In the genomic region with DNA sequence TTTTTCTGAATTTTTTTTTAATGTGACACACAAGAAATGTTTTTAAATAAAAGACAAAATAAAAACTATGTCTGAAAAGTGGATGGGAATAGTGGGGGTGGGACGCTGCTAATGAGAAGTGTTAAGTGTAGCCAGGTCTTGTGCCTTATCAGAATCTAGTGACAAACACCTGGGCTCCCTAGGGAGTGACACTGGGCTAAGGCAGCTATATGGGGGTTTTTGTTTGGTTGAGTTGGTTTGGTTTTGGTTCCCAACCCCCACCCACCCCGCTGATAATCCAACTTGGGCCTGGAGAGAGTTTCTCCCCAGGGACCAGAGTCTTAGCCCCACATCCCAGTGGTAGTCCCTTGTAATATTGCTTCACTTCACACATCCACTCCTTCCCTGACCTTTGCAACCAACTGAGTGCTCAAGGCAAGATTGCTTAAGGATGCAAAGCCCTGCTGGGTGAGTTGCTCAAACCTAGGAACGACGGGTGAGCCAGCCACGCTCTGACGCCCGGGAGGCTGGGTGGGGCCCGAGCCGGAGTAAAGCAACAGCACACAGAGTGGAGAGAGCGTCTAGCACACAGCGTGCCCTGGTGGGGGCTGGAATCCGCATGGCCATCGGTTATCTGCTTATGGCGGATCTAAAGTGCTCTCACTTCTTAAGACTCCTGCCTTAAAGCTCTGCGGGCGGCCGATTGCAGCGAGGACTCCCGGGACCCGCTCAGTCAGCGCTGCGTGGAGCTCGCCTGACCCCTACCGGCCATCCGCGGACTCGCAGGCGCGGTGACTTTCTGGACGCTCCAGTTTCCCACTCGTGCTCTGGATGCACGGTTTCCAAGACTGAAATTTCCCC, we compare ENCODE assay signal across 8 mouse cellular contexts. TPM values are rescaled to one million over a fixed set of nuclear protein-coding genes. Genes with fewer than 3 reads are reported as not detected.
DNase-seq lines count a peak whose midpoint lies in the region; ATAC-seq lines count a peak whose summit lies in the region.

No protein-coding gene starts in this region.

- WGBS in forebrain, embryonic 14.5 days, result 2% methylated on average over 32 of the region's 32 CpGs
- WGBS in lung, embryonic 15.5 days, result 2% methylated on average over 32 of the region's 32 CpGs

- H3K36me3 ChIP-seq in forebrain, embryonic 14.5 days (ENCODE audit: control insufficient read depth, insufficient read depth, low read length), result peaks cover under 1% of the 10 kb centered on the region; the same call in 1 of the 2 replicates
- H3K36me3 ChIP-seq in lung, embryonic 15.5 days, result 0 out of 2 replicates have a peak, but pooled peaks cover 4% of the 10 kb centered on the region

- peak overlapping the region; percentile 27 for H3K4me3 ChIP-seq in forebrain, embryonic 14.5 days (ENCODE audit: low read depth, low read length)
- peak overlapping the region; percentile 38 for H3K4me3 ChIP-seq in lung, embryonic 15.5 days

- peak; percentile 87 for ATAC-seq in forebrain, embryonic 14.5 days
- peak; percentile 88 for ATAC-seq in lung, embryonic 15.5 days (ENCODE audit: borderline replicate concordance, extremely low read depth, low FRiP score, low TSS enrichment)

- no peaks in the 10 kb centered on the region for H3K4me1 ChIP-seq in forebrain, embryonic 14.5 days (ENCODE audit: control insufficient read depth, insufficient read depth, low read length)
- peaks cover 8% of the 10 kb centered on the region for H3K4me1 ChIP-seq in lung, embryonic 15.5 days

- H3K27ac ChIP-seq in forebrain, embryonic 14.5 days (ENCODE audit: low read depth, low read length), result no peak overlapping the region
- peak overlapping the region; percentile 42; the same call in 1 of the 2 replicates for H3K27ac ChIP-seq in lung, embryonic 15.5 days

- intact Hi-C loops in heart, postnatal 36 days (cut with DNase I), result loop anchor here (1.0 to 10.0 kb wide), 8 partner anchors 76 to 498 kb away; partner anchors contain the start of gene Eif2ak4

- H3K9ac ChIP-seq in forebrain, embryonic 14.5 days (ENCODE audit: low read length), result peak overlapping the region; percentile 60
- H3K9ac ChIP-seq in lung, embryonic 15.5 days, result peak overlapping the region; percentile 39

- no peaks in the 10 kb centered on the region for H3K9me3 ChIP-seq in forebrain, embryonic 14.5 days (replicated peaks; ENCODE audit: control insufficient read depth, low read length)
- no peaks in the 10 kb centered on the region for H3K9me3 ChIP-seq in lung, embryonic 15.5 days

- DNase-seq in ES-CJ7 (ENCODE audit: low read depth, low spot score), result peak; percentile 71
- peak; percentile 69 for DNase-seq in cerebellum, adult 11-12 months
- DNase-seq in forebrain, embryonic 14.5 days (ENCODE audit: low spot score), result peak; percentile 87
- DNase-seq in heart, postnatal 36 days, result peak; percentile 90 to 96
- DNase-seq in layer of hippocampus, adult 8-10 months (ENCODE audit: low spot score in 2 of 2), result peak; percentile 55 to 90
- DNase-seq in ovary, adult 18-20 months (ENCODE audit: low spot score), result peak; percentile 71
- peak; percentile 81 for DNase-seq in thymus, postnatal 0 days (ENCODE audit: low spot score)

- H3K4me2 ChIP-seq in forebrain, embryonic 14.5 days (ENCODE audit: low read length), result peak overlapping the region; percentile 68
- peak overlapping the region; percentile 77 for H3K4me2 ChIP-seq in lung, embryonic 15.5 days

- 0 out of 2 replicates have a peak, but pooled peaks cover 7% of the 10 kb centered on the region for H3K27me3 ChIP-seq in forebrain, embryonic 14.5 days (replicated peaks; ENCODE audit: control insufficient read depth, insufficient read depth, low read length)
- H3K27me3 ChIP-seq in lung, embryonic 15.5 days, result peaks cover 40% of the 10 kb centered on the region

RNA-seq across cellular contexts. Expression of gene Bahd1, which starts 17.1 kb away (rescaled TPM):
- 2.0 and 2.1 TPM in 2 replicates for polyA plus RNA-seq in forebrain, embryonic 14.5 days (2014; fragmentation: Nextera tagmentation; extraction: Ambion mirVana)
- 10 to 100 TPM; 18.6 TPM for total RNA-seq in heart, postnatal 36 days (2021)
- total RNA-seq in layer of hippocampus, adult 8-10 months (2022), result 10 to 100 TPM; 48.8 to 57.2 (median 54.9) TPM
- polyA plus RNA-seq in lung, embryonic 15.5 days (2015; fragmentation: Nextera tagmentation; extraction: Ambion mirVana), result 3.6 and 4.3 TPM in 2 replicates
- 10.5 and 10.9 TPM in 2 replicates for polyA plus RNA-seq in thymus, postnatal 0 days (2015; fragmentation: Nextera tagmentation; extraction: Ambion mirVana)

RNA-seq across cellular contexts. Expression of gene Ivd, which starts 21.3 kb away (rescaled TPM):
- polyA plus RNA-seq in forebrain, embryonic 14.5 days (2014; fragmentation: Nextera tagmentation; extraction: Ambion mirVana), result 39.6 and 45.1 TPM in 2 replicates
- 100 to 1,000 TPM; 340 to 367 TPM for total RNA-seq in heart, postnatal 36 days (2021)
- 100 to 1,000 TPM in 3 of 4 experiments, 10 to 100 TPM in 1; 98.7 to 127 (median 107) TPM for total RNA-seq in layer of hippocampus, adult 8-10 months (2022)
- 76.1 and 86.2 TPM in 2 replicates for polyA plus RNA-seq in lung, embryonic 15.5 days (2015; fragmentation: Nextera tagmentation; extraction: Ambion mirVana)
- polyA plus RNA-seq in thymus, postnatal 0 days (2015; fragmentation: Nextera tagmentation; extraction: Ambion mirVana), result 33.7 and 47.5 TPM in 2 replicates

RNA-seq across cellular contexts. Expression of gene Chst14, which starts 43.2 kb away (rescaled TPM):
- polyA plus RNA-seq in forebrain, embryonic 14.5 days (2014; fragmentation: Nextera tagmentation; extraction: Ambion mirVana), result 7.1 and 7.4 TPM in 2 replicates
- total RNA-seq in heart, postnatal 36 days (2021), result 1 to 10 TPM; 9.1 to 9.3 TPM
- total RNA-seq in layer of hippocampus, adult 8-10 months (2022), result 1 to 10 TPM; 3.5 to 4.3 (median 3.8) TPM
- polyA plus RNA-seq in lung, embryonic 15.5 days (2015; fragmentation: Nextera tagmentation; extraction: Ambion mirVana), result 31.7 and 35.2 TPM in 2 replicates
- 6.6 and 7.7 TPM in 2 replicates for polyA plus RNA-seq in thymus, postnatal 0 days (2015; fragmentation: Nextera tagmentation; extraction: Ambion mirVana)
